Mouse (Mus musculus) bone marrow macrophage, adult 2 months (primary cell): Measurements from ENCODE around the gene Fbxw8. TPM values are rescaled to one million over a fixed set of nuclear protein-coding genes. Genes with fewer than 3 reads are reported as not detected.
A peak's percentile ranks its signal among the peaks of the same experiment; 100 is the strongest.

Experiments used
- H3K27ac ChIP-seq: 2 replicates; pipeline ENCODE4 v1.5.1; 2012; ENCODE audit warnings: low read depth, low read length; ENCODE audit not compliant: insufficient read depth
- H3K4me1 ChIP-seq: 2 replicates; pipeline ENCODE4 v1.6.1; 2012; ENCODE audit warnings: low read length; ENCODE audit not compliant: control insufficient read depth, insufficient read depth
- H3K4me3 ChIP-seq: 2 replicates; pipeline ENCODE4 v1.5.1; 2012; ENCODE audit warnings: mild to moderate bottlenecking, low read length, moderate library complexity; ENCODE audit not compliant: insufficient read depth
- CTCF ChIP-seq: IDR thresholded peaks from 2 replicates; pipeline ENCODE4 v1.5.1; 2012; ENCODE audit warnings: low read depth, mild to moderate bottlenecking, low read length, moderate library complexity
- POLR2A ChIP-seq: IDR thresholded peaks from 2 replicates; pipeline ENCODE4 v1.6.1; 2012; ENCODE audit warnings: mild to moderate bottlenecking, low read depth, low read length, borderline replicate concordance
- polyA plus RNA-seq: library from polyadenylated mRNA; stranded (reverse); fragments of >200 nt; gene quantifications from 2 replicates; pipeline ENCODE4 v1.2.4, GENCODE M21; 2012; ENCODE audit not compliant: missing spikeins, insufficient read depth, insufficient read length

The Fbxw8 gene
- polyA plus RNA-seq, 1 experiment = 16.7 TPM

GRCm38 (mm10) chr5:118079839-118080250 lies 75.4 kb downstream of the Fbxw8 start:
- Histone ChIP-seq H3K27ac (no peak overlapping the region), H3K4me3 (no peak overlapping the region), H3K4me1 (peaks cover 5% of the 10 kb centered on the region; the same call in 1 of the 2 replicates)
- TF ChIP-seq CTCF = no peak

DNA sequence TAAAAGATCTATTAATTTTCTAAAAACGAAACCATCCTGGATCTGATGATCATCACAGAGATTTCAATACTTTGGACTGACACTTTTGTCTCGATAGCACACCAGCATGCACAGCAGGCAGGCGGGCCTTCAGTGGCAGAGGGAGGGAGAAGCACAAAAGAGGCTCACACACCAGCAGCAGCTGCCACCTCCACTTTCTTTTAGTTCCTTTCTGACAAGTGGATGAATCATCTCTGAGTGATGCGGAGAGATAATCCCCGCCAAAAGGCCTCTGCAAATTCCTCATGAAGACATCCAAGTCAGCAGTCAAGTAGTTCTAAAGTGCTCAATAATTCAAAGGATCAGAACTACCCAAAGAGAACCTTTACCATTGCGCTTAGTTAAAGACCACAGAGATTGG lies 75.9 kb downstream of the Fbxw8 start:
- no peak overlapping the region for H3K27ac ChIP-seq
- no peak overlapping the region for H3K4me3 ChIP-seq
- TF ChIP-seq POLR2A = no peak
- TF ChIP-seq CTCF = no peak
- H3K4me1 ChIP-seq = peaks cover 5% of the 10 kb centered on the region; the same call in 1 of the 2 replicates

DNA sequence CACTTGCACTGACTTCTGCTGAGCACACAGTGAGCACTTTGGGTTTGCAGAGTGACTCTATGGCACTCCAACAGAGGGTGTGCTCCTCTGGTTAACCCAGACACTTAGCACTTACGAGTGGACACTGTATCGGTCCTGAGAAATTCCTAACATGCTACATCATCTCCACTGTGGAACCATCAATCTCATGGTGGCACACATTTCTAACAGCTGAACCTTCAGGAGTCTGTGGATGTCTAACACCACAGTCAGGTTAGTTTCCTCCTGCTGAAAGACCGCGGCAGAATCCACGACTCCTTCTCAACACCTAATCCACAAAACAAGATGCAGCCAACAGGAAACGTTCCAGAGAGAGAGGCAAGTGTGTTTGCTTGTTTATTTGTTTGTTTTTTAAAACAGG lies 76.7 kb downstream of the Fbxw8 start:
- Histone ChIP-seq H3K4me3 (no peak overlapping the region), H3K4me1 (0 out of 2 replicates have a peak, but pooled peaks cover 3% of the 10 kb centered on the region)

GRCm38 (mm10) chr5:118076721-118077592 lies 78.3 kb downstream of the Fbxw8 start:
- Histone ChIP-seq H3K4me3 (no peak overlapping the region), H3K27ac (no peak overlapping the region), H3K4me1 (0 out of 2 replicates have a peak, but pooled peaks cover 3% of the 10 kb centered on the region)
- TF ChIP-seq CTCF (no peak), POLR2A (no peak)

More for the DNA sequence above, 76.7 kb downstream of the Fbxw8 start:
- TF ChIP-seq POLR2A = no peak
- TF ChIP-seq CTCF = no peak
- H3K27ac ChIP-seq = no peak overlapping the region

GRCm38 (mm10) chr5:118073213-118073773 lies 82.0 kb downstream of the Fbxw8 start:
- TF ChIP-seq CTCF (no peak), POLR2A (no peak)
- H3K4me3 ChIP-seq = no peak overlapping the region
- no peaks in the 10 kb centered on the region for H3K4me1 ChIP-seq
- no peak overlapping the region for H3K27ac ChIP-seq

- H3K4me1 ChIP-seq = no peaks in the 10 kb centered on the region
- no peak overlapping the region for H3K27ac ChIP-seq
- no peak overlapping the region for H3K4me3 ChIP-seq
- TF ChIP-seq POLR2A (no peak), CTCF (no peak)
Measured at GRCm38 (mm10) chr5:118071766-118072165, 83.5 kb downstream of the Fbxw8 start.

GRCm38 (mm10) chr5:118069315-118069714 lies 85.9 kb downstream of the Fbxw8 start:
- H3K4me1 ChIP-seq = no peaks in the 10 kb centered on the region
- no peak overlapping the region for H3K4me3 ChIP-seq
- no peak for TF ChIP-seq POLR2A
- TF ChIP-seq CTCF = peak; percentile 87
- H3K27ac ChIP-seq = no peak overlapping the region

- Histone ChIP-seq H3K4me3 (no peak overlapping the region), H3K4me1 (no peaks in the 10 kb centered on the region), H3K27ac (no peak overlapping the region)
- TF ChIP-seq CTCF (no peak), POLR2A (no peak)
Measured at GRCm38 (mm10) chr5:118067984-118068494, 87.2 kb downstream of the Fbxw8 start.

- no peaks in the 10 kb centered on the region for H3K4me1 ChIP-seq
- H3K27ac ChIP-seq = no peak overlapping the region
- H3K4me3 ChIP-seq = no peak overlapping the region
- TF ChIP-seq POLR2A (no peak), CTCF (no peak)
Measured at GRCm38 (mm10) chr5:118067572-118067971, 87.7 kb downstream of the Fbxw8 start.

DNA sequence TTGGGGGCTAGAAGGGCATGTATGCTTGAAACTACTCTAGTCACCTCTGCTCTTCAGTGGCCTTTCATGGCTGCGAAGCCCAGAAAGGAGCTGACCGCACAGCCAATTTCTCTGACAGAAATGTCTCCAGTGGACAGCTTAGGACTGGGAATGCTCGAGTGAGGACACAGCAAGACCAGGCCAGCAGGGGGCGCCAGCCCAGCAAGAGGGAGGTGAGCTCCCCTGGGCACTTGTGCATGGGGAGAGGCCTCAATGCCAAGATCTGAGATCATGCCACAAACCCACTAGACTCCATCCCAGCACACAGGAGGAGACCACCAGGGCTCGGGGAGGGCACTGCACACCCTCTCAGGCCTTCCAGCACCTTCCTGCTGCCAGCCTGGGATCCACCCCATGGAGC lies 88.4 kb downstream of the Fbxw8 start:
- Histone ChIP-seq H3K4me3 (no peak overlapping the region), H3K4me1 (no peaks in the 10 kb centered on the region), H3K27ac (no peak overlapping the region)
- TF ChIP-seq POLR2A (no peak), CTCF (peak; percentile 81)
